Mouse (Mus musculus) B cell, adult 2 months (primary cell): Measurements from ENCODE around the gene Chd5.

Experiments used
- DNase-seq, 2 experiments: peaks; one replicate each; pipeline ENCODE4 v3.0.0; 2022

Gene Chd5

GRCm38 (mm10) chr4:152338419-152339292 lies at the start of gene Chd5:
TSS of gene Chd5 (plus strand) at chr4:152338651.
- DNase-seq, result no peak

GRCm38 (mm10) chr4:152290385-152290784 lies 48.1 kb upstream of the Chd5 start:
- no peak for DNase-seq

- no peak for DNase-seq
These were observed 47.5 kb upstream of the Chd5 start for GRCm38 (mm10) chr4:152290991-152291390.

GRCm38 (mm10) chr4:152291562-152291961 lies 46.9 kb upstream of the Chd5 start, which contains the start of gene Hes3:
TSS of gene Hes3 (minus strand) at chr4:152291662.
- no peak for DNase-seq

GRCm38 (mm10) chr4:152292102-152292765 lies 46.2 kb upstream of the Chd5 start:
- no peak for DNase-seq

GRCm38 (mm10) chr4:152294188-152294929 lies 44.1 kb upstream of the Chd5 start:
- DNase-seq, result no peak

- DNase-seq, result no peak
These were observed 42.5 kb upstream of the Chd5 start for GRCm38 (mm10) chr4:152295916-152296315.

GRCm38 (mm10) chr4:152296371-152296770 lies 42.1 kb upstream of the Chd5 start:
- no peak for DNase-seq

GRCm38 (mm10) chr4:152296874-152297861 lies 41.3 kb upstream of the Chd5 start, which contains the start of gene Icmt:
TSS of gene Icmt (plus strand) at chr4:152297227.
- peak; percentile 99 for DNase-seq

- no peak for DNase-seq
These were observed 39.6 kb upstream of the Chd5 start for GRCm38 (mm10) chr4:152298836-152299235.

- DNase-seq, result no peak
These were observed 38.1 kb upstream of the Chd5 start for GRCm38 (mm10) chr4:152300375-152300774.

- no peak for DNase-seq
These were observed 36.4 kb upstream of the Chd5 start for GRCm38 (mm10) chr4:152302012-152302411.

GRCm38 (mm10) chr4:152303172-152303571 lies 35.3 kb upstream of the Chd5 start:
- DNase-seq, result no peak

- DNase-seq, result no peak
These were observed 33.8 kb upstream of the Chd5 start for GRCm38 (mm10) chr4:152304685-152305084.

GRCm38 (mm10) chr4:152305991-152306390 lies 32.5 kb upstream of the Chd5 start:
- no peak for DNase-seq

GRCm38 (mm10) chr4:152307542-152307941 lies 30.9 kb upstream of the Chd5 start:
- DNase-seq, result no peak

GRCm38 (mm10) chr4:152312186-152312585 lies 26.3 kb upstream of the Chd5 start:
- DNase-seq, result no peak

- peak in 1 of 2 experiments; percentile 36 for DNase-seq
These were observed 25.2 kb upstream of the Chd5 start for GRCm38 (mm10) chr4:152313211-152313632.

GRCm38 (mm10) chr4:152313934-152314333 lies 24.5 kb upstream of the Chd5 start:
- peak; percentile 51 to 54 for DNase-seq

- DNase-seq, result peak in 1 of 2 experiments; percentile 26
These were observed 22.8 kb upstream of the Chd5 start for GRCm38 (mm10) chr4:152315498-152316213.

- DNase-seq, result no peak
These were observed 20.8 kb upstream of the Chd5 start for GRCm38 (mm10) chr4:152317631-152318033.
